Mouse (Mus musculus) MEL (cell line): ENCODE results near the gene Pglyrp1. TPM values are rescaled to one million over a fixed set of nuclear protein-coding genes. Genes with fewer than 3 reads are reported as not detected.

ENCODE experiments used
- DNase-seq: peaks from one replicate; pipeline ENCODE4 v3.0.0; 2011; ENCODE audit warnings: low read depth, low spot score
- H3K27ac ChIP-seq: 2 replicates; pipeline ENCODE4 v1.5.1; 2012; ENCODE audit warnings: low read depth, mild to moderate bottlenecking, control low read depth, low read length, moderate library complexity; ENCODE audit not compliant: control insufficient read depth
- H3K27me3 ChIP-seq, 2 experiments: fragments of 150-350 bp in 1 of 2; sonication (generic) in 1 of 2; 2 replicates each; pipeline ENCODE4 v1.6.1; 2012; ENCODE audit warnings: low read length in 2 of 2, mild to moderate bottlenecking in 2 of 2, improper control_type of control experiment in 1 of 2, moderate library complexity in 1 of 2; ENCODE audit not compliant: insufficient read depth in 2 of 2, control insufficient read depth in 1 of 2
- H3K36me3 ChIP-seq, 2 experiments: 2 replicates each; pipeline ENCODE4 v1.6.1; 2012 to 2014; ENCODE audit warnings: low read length in 2 of 2, improper control_type of control experiment in 1 of 2, inconsistent platforms in 1 of 2, mild to moderate bottlenecking in 1 of 2; ENCODE audit not compliant: insufficient read depth in 2 of 2, control insufficient read depth in 1 of 2
- H3K4me1 ChIP-seq, 2 experiments: fragments of 150-350 bp in 1 of 2; sonication (generic) in 1 of 2; 2 replicates each; pipeline ENCODE4 v1.6.1; 2012; ENCODE audit warnings: low read length in 2 of 2, improper control_type of control experiment in 1 of 2, mild to moderate bottlenecking in 1 of 2; ENCODE audit not compliant: insufficient read depth in 2 of 2, control insufficient read depth in 1 of 2
- H3K4me3 ChIP-seq, 2 experiments: fragments of 150-350 bp in 1 of 2; sonication (generic) in 1 of 2; 2 replicates each; pipeline ENCODE4 v1.5.1; 2012; ENCODE audit warnings: low read depth in 2 of 2, low read length in 2 of 2, mild to moderate bottlenecking in 2 of 2, moderate library complexity in 2 of 2, control low read depth in 1 of 2, improper control_type of control experiment in 1 of 2; ENCODE audit not compliant: control insufficient read depth in 1 of 2, insufficient read depth in 1 of 2
- H3K79me2 ChIP-seq: 2 replicates; pipeline ENCODE4 v1.6.1; 2012; ENCODE audit warnings: mild to moderate bottlenecking, low read length, moderate library complexity; ENCODE audit not compliant: control insufficient read depth, poor library complexity, insufficient read depth
- H3K9ac ChIP-seq: 2 replicates; pipeline ENCODE4 v1.6.1; 2012; ENCODE audit warnings: low read depth, mild to moderate bottlenecking, control low read depth, low read length, moderate library complexity; ENCODE audit not compliant: control insufficient read depth, poor library complexity, severe bottlenecking
- H3K9me3 ChIP-seq: fragments of 150-350 bp; sonication (generic); replicated peaks from 2 replicates; pipeline ENCODE4 v1.6.1; 2012; ENCODE audit warnings: mild to moderate bottlenecking, low read length, improper control_type of control experiment, moderate library complexity; ENCODE audit not compliant: insufficient read depth
- BHLHE40 ChIP-seq: IDR thresholded peaks from 2 replicates; pipeline ENCODE4 v1.6.1; 2012; ENCODE audit warnings: low read depth, mild to moderate bottlenecking, inconsistent platforms, low read length, improper control_type of control experiment, borderline replicate concordance
- CHD1 ChIP-seq: IDR thresholded peaks from 2 replicates; pipeline ENCODE4 v1.6.1; 2012; ENCODE audit warnings: low read depth, mild to moderate bottlenecking, inconsistent platforms, low read length, improper control_type of control experiment
- CHD2 ChIP-seq: IDR thresholded peaks from 2 replicates; pipeline ENCODE4 v1.6.1; 2011; ENCODE audit warnings: low read length, improper control_type of control experiment
- CTCF ChIP-seq, 3 experiments: IDR thresholded peaks in 2 of 3; conservative IDR thresholded peaks in 1 of 3; 2 replicates each; pipeline ENCODE4 v1.5.1; 2011 to 2012; ENCODE audit warnings: low read length in 3 of 3, low read depth in 2 of 3, mild to moderate bottlenecking in 2 of 3, improper control_type of control experiment in 1 of 3, inconsistent platforms in 1 of 3, mixed read lengths in 1 of 3, moderate library complexity in 1 of 3; ENCODE audit not compliant: control insufficient read depth in 1 of 3, insufficient read depth in 1 of 3, poor library complexity in 1 of 3, severe bottlenecking in 1 of 3
- E2F4 ChIP-seq: IDR thresholded peaks from 2 replicates; pipeline ENCODE4 v1.6.1; 2011; ENCODE audit warnings: low read depth, low read length, improper control_type of control experiment, borderline replicate concordance
- ETS1 ChIP-seq: IDR thresholded peaks from 2 replicates; pipeline ENCODE4 v1.6.1; 2012; ENCODE audit warnings: low read depth, mild to moderate bottlenecking, inconsistent platforms, low read length, improper control_type of control experiment, moderate library complexity
- GABPA ChIP-seq: IDR thresholded peaks from 2 replicates; pipeline ENCODE4 v1.6.1; 2012; ENCODE audit warnings: low read depth, mild to moderate bottlenecking, inconsistent platforms, low read length, improper control_type of control experiment, moderate library complexity
- HCFC1 ChIP-seq: IDR thresholded peaks from 2 replicates; pipeline ENCODE4 v1.6.1; 2012; ENCODE audit warnings: low read depth, mild to moderate bottlenecking, inconsistent platforms, low read length, improper control_type of control experiment, moderate library complexity
- MAZ ChIP-seq: IDR thresholded peaks from 2 replicates; pipeline ENCODE4 v1.6.1; 2012; ENCODE audit warnings: low read depth, mild to moderate bottlenecking, inconsistent platforms, low read length, improper control_type of control experiment
- MYB ChIP-seq: IDR thresholded peaks from 2 replicates; pipeline ENCODE4 v1.6.1; 2011; ENCODE audit warnings: mild to moderate bottlenecking, low read depth, low read length, improper control_type of control experiment
- NRF1 ChIP-seq: IDR thresholded peaks from 2 replicates; pipeline ENCODE4 v1.6.1; 2014; ENCODE audit warnings: low read depth, mild to moderate bottlenecking, inconsistent platforms, low read length, improper control_type of control experiment, moderate library complexity; ENCODE audit not compliant: poor library complexity, insufficient read depth, severe bottlenecking
- POLR2AphosphoS2 ChIP-seq: IDR thresholded peaks from 2 replicates; pipeline ENCODE4 v1.6.1; 2011; ENCODE audit warnings: low read length, improper control_type of control experiment
- RAD21 ChIP-seq: IDR thresholded peaks from 2 replicates; pipeline ENCODE4 v1.6.1; 2011; ENCODE audit warnings: mild to moderate bottlenecking, low read depth, low read length, improper control_type of control experiment
- RCOR1 ChIP-seq: IDR thresholded peaks from 2 replicates; pipeline ENCODE4 v1.6.1; 2012; ENCODE audit warnings: low read depth, mild to moderate bottlenecking, inconsistent platforms, low read length, improper control_type of control experiment
- SIN3A ChIP-seq: IDR thresholded peaks from 2 replicates; pipeline ENCODE4 v1.6.1; 2012; ENCODE audit warnings: low read length, improper control_type of control experiment, inconsistent platforms
- TAL1 ChIP-seq: IDR thresholded peaks from 2 replicates; pipeline ENCODE4 v1.6.1; 2012; ENCODE audit warnings: mild to moderate bottlenecking, inconsistent platforms, low read length, moderate library complexity, mixed read lengths
- TBP ChIP-seq: IDR thresholded peaks from 2 replicates; pipeline ENCODE4 v1.8.0; 2011; ENCODE audit warnings: low read depth, low read length, improper control_type of control experiment
- TCF12 ChIP-seq: IDR thresholded peaks from 2 replicates; pipeline ENCODE4 v1.6.1; 2014; ENCODE audit warnings: low read depth, mild to moderate bottlenecking, inconsistent platforms, low read length, improper control_type of control experiment, moderate library complexity
- USF2 ChIP-seq, 2 experiments: IDR thresholded peaks; 2 replicates each; pipeline ENCODE4 v1.6.1; 2011 to 2012; ENCODE audit warnings: improper control_type of control experiment in 2 of 2, low read length in 2 of 2, borderline replicate concordance in 1 of 2, inconsistent platforms in 1 of 2, low read depth in 1 of 2, mild to moderate bottlenecking in 1 of 2; ENCODE audit not compliant: insufficient read depth in 1 of 2
- ZC3H11A ChIP-seq: IDR thresholded peaks from 2 replicates; pipeline ENCODE4 v1.6.1; 2012; ENCODE audit warnings: low read depth, mild to moderate bottlenecking, inconsistent platforms, low read length, improper control_type of control experiment
- polyA plus RNA-seq, 2 experiments: library from polyadenylated mRNA; stranded (reverse) in 1 of 2; unstranded in 1 of 2; fragments of >175 nt in 1 of 2; fragments of >200 nt in 1 of 2; gene quantifications; 2 replicates each; pipeline versions ENCODE4 v1.2.1 to v1.2.4; 2012; ENCODE audit warnings: low replicate concordance in 2 of 2, low read depth in 1 of 2; ENCODE audit not compliant: insufficient read length in 2 of 2, insufficient read depth in 1 of 2, missing spikeins in 1 of 2
- total RNA-seq: library from RNA; depleted of rRNA; stranded (reverse); fragments of 300-350 nt; gene quantifications from 2 replicates; pipeline ENCODE4 v1.2.3, GENCODE M21; 2012

Pglyrp1 gene
- total and polyA plus RNA-seq, 3 experiments, result 0.33 TPM; not detected in 2

- Histone ChIP-seq H3K27me3 (peaks cover 4 to 7% of the 10 kb centered on the region in 2 experiments), H3K9me3 (no peaks in the 10 kb centered on the region), H3K27ac (no peak overlapping the region), H3K4me3 (no peak overlapping the region), H3K36me3 (no peaks in the 10 kb centered on the region), H3K9ac (no peak overlapping the region), H3K4me1 (no peaks in the 10 kb centered on the region), H3K79me2 (no peaks in the 10 kb centered on the region)
- DNase-seq, result no peak
- TF ChIP-seq RCOR1 (no peak), MYB (no peak), TCF12 (no peak), MAZ (no peak), SIN3A (no peak), BHLHE40 (no peak), E2F4 (no peak), GABPA (no peak), HCFC1 (no peak), RAD21 (no peak), USF2 (IDR thresholded peaks at IDR 0.05; ENCODE audit: borderline replicate concordance in 1 of 2, insufficient read depth in 1 of 2, low read depth in 1 of 2, low read length in 2 of 2) (no peak), ZC3H11A (no peak), TBP (no peak)
Measured at GRCm38 (mm10) chr7:18917931-18918330, 46.8 kb downstream of the Pglyrp1 start.

DNA sequence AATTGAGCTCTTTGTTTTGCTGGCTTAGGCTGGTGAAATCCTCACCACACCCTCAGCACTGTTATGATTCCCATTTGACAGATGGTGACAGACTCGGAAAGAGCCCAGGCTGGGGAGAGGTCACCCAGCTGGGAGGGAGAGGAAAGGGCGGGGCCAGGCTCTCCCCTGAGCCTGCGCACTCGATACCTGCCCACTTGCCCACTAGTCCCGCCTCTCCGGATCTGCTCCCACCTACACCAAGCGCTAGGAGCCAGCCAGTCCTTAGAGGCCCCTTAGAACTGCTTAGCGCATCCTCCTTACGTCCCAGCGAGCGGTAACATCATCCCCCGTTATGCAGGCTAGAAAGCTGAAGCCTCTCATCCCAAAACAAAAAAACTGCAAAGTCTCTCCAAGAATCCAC is 49.9 kb downstream of the Pglyrp1 start:
- H3K9me3 ChIP-seq, result no peaks in the 10 kb centered on the region
- peaks cover 5 to 6% of the 10 kb centered on the region in 2 experiments for H3K27me3 ChIP-seq
- H3K4me3 ChIP-seq, result no peak overlapping the region
- no peaks in the 10 kb centered on the region for H3K79me2 ChIP-seq
- H3K9ac ChIP-seq, result no peak overlapping the region
- DNase-seq, result no peak
- H3K36me3 ChIP-seq, result no peaks in the 10 kb centered on the region
- no peak for TF ChIP-seq ETS1
- no peak for TF ChIP-seq CTCF (IDR thresholded peaks at IDR 0.05 in 2 of 3, conservative IDR thresholded peaks at IDR 0.05 in 1 of 3; ENCODE audit: control insufficient read depth in 1 of 3, insufficient read depth in 1 of 3, low read depth in 2 of 3, low read length in 3 of 3, poor library complexity in 1 of 3, severe bottlenecking in 1 of 3)
- no peak for TF ChIP-seq CHD1
- TF ChIP-seq TAL1, result no peak
- TF ChIP-seq POLR2AphosphoS2, result no peak
- no peak for TF ChIP-seq CHD2
- no peak for TF ChIP-seq RAD21
- TF ChIP-seq NRF1, result peak; percentile 54
- H3K27ac ChIP-seq, result no peak overlapping the region
- no peaks in the 10 kb centered on the region; a peak in 1 of 4 replicates for H3K4me1 ChIP-seq
